Mouse (Mus musculus) A20 (cell line): ENCODE data around the gene Gm20896.
"Not testable (repeated sequence)": the region's sequence is repeated elsewhere in the genome, so short reads cannot be mapped to it uniquely, and the experiment has no call there.

Experiments used
- DNase-seq: peaks from one replicate; pipeline ENCODE4 v3.0.0-alpha.2; 2011; ENCODE audit warnings: low read depth, low spot score

Gm20896 gene

GRCm38 (mm10) chrY:35921426-35921825 is at the start of gene Gm20896:
Gm20896 (minus strand) TSS chrY:35921526.
- DNase-seq: not testable (repeated sequence)
